Mouse (Mus musculus) ES-E14 (cell line): ENCODE measurements at regions not wholly inside any gene's neighbourhood (a gene's known extent, or its start where the extent isn't known, plus 50 kb on each side); places are given as distances from the start of the nearest gene placed in this dataset.

ENCODE experiments used
- HCFC1 ChIP-seq: IDR thresholded peaks from 2 replicates; pipeline ENCODE4 v1.6.1; 2012; ENCODE audit warnings: low read length, inconsistent platforms, borderline replicate concordance; ENCODE audit not compliant: insufficient read depth
- ZC3H11A ChIP-seq: IDR thresholded peaks from 2 replicates; pipeline ENCODE4 v1.6.1; 2012; ENCODE audit warnings: low read depth, mild to moderate bottlenecking, inconsistent platforms, low read length, borderline replicate concordance
- ZNF384 ChIP-seq: IDR thresholded peaks from 2 replicates; pipeline ENCODE4 v1.6.1; 2012; ENCODE audit warnings: low read depth, low read length, inconsistent platforms

DNA sequence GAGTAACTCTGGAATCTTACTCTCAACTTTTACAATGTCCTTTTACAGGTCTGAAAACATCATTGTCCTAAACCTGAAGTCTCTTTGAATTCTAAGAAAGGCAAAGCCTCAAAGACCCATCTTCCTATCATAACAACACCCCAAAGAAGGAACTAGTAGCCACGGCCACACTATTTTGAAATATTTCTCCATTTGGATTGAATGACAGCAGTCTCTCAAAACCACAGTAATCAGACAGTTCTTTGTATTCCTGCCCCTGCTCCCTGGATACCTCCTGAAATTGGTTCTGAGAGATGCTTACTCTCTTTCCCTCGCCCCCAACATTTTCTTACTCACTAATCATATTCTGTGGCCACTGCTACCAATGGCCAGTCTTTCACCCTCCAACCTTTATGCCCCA lies 276.8 kb downstream of the Gm11232 start:
- TF ChIP-seq ZNF384 (no peak), HCFC1 (no peak), ZC3H11A (no peak)
